Comparison of ENCODE assay signal across 8 mouse cellular contexts in genomic region chr4:147868450-147869031, GRCm38 (mm10). TPM values are rescaled to one million over a fixed set of nuclear protein-coding genes. Genes with fewer than 3 reads are reported as not detected.
DNase-seq lines count a peak whose midpoint lies in the region; ATAC-seq and TF ChIP-seq lines count a peak whose summit lies in the region.

Gene Miip, minus strand, starts transcription at chr4:147868816.
Gene Fv1, plus strand, starts transcription at chr4:147868979.

- H3K27ac ChIP-seq in ES-Bruce4 (ENCODE audit: insufficient read depth, low read length), result peak within 1 kb of the TSS; percentile 72; the same call in 1 of the 2 replicates
- H3K27ac ChIP-seq in forebrain, embryonic 14.5 days (ENCODE audit: low read depth, low read length), result peak within 1 kb of the TSS; percentile 65; the same call in 1 of the 2 replicates
- H3K27ac ChIP-seq in neural tube, embryonic 15.5 days (replicated peaks), result peak within 1 kb of the TSS; percentile 87

- no peak for TF ChIP-seq CTCF in ES-Bruce4 (IDR thresholded peaks at IDR 0.05; ENCODE audit: low read depth, low read length)

- peak within 1 kb of the TSS; percentile 98 for H3K4me3 ChIP-seq in ES-Bruce4 (ENCODE audit: low read depth, low read length)
- H3K4me3 ChIP-seq in forebrain, embryonic 14.5 days (ENCODE audit: low read depth, low read length), result peak within 1 kb of the TSS; percentile 69
- H3K4me3 ChIP-seq in neural tube, embryonic 15.5 days (replicated peaks), result peak within 1 kb of the TSS; percentile 90

- peak; percentile 78 for TF ChIP-seq POLR2A in ES-Bruce4 (IDR thresholded peaks at IDR 0.05; ENCODE audit: insufficient read depth, low read length)

- no peak for TF ChIP-seq EP300 in ES-Bruce4 (IDR thresholded peaks at IDR 0.05; ENCODE audit: insufficient read depth, low read depth, low read length)

- H3K27me3 ChIP-seq in ES-Bruce4 (ENCODE audit: control insufficient read depth, insufficient read depth, low read length, poor library complexity, severe bottlenecking), result no peaks in the 10 kb centered on the region
- H3K27me3 ChIP-seq in forebrain, embryonic 14.5 days (replicated peaks; ENCODE audit: control insufficient read depth, insufficient read depth, low read length), result no peaks in the 10 kb centered on the region
- H3K27me3 ChIP-seq in neural tube, embryonic 15.5 days (replicated peaks), result no peaks in the 10 kb centered on the region

- no peaks in the 10 kb centered on the region for H3K9me3 ChIP-seq in ES-Bruce4 (replicated peaks; ENCODE audit: control insufficient read depth, insufficient read depth, low read length, poor library complexity, severe bottlenecking)
- H3K9me3 ChIP-seq in forebrain, embryonic 14.5 days (replicated peaks; ENCODE audit: control insufficient read depth, low read length), result no peaks in the 10 kb centered on the region
- H3K9me3 ChIP-seq in neural tube, embryonic 15.5 days (replicated peaks), result no peaks in the 10 kb centered on the region

- H3K36me3 ChIP-seq in ES-Bruce4 (ENCODE audit: control insufficient read depth, insufficient read depth, low read length, poor library complexity, severe bottlenecking), result peaks cover 15% of the 10 kb centered on the region
- peaks cover 33% of the 10 kb centered on the region for H3K36me3 ChIP-seq in forebrain, embryonic 14.5 days (ENCODE audit: control insufficient read depth, insufficient read depth, low read length)
- peaks cover 28% of the 10 kb centered on the region for H3K36me3 ChIP-seq in neural tube, embryonic 15.5 days

- H3K4me1 ChIP-seq in ES-Bruce4 (ENCODE audit: control insufficient read depth, insufficient read depth, low read length), result no peaks in the 10 kb centered on the region
- H3K4me1 ChIP-seq in forebrain, embryonic 14.5 days (ENCODE audit: control insufficient read depth, insufficient read depth, low read length), result peaks cover 20% of the 10 kb centered on the region
- peaks cover 26% of the 10 kb centered on the region for H3K4me1 ChIP-seq in neural tube, embryonic 15.5 days

- peak; percentile 89 for DNase-seq in cerebellum, adult 11 months
- peak; percentile 99 for DNase-seq in forebrain, embryonic 14.5 days (ENCODE audit: low spot score)
- peak; percentile 92 for DNase-seq in heart, postnatal 14 days
- DNase-seq in layer of hippocampus, adult 11-12 months (ENCODE audit: low spot score), result peak; percentile 97
- DNase-seq in lung, adult 18-20 months, result peak; percentile 97 to 98
- DNase-seq in testis, postnatal 14 days (ENCODE audit: low spot score), result peak; percentile 94

- peak; percentile 98 for ATAC-seq in forebrain, embryonic 14.5 days
- ATAC-seq in neural tube, embryonic 15.5 days (ENCODE audit: low FRiP score), result peak; percentile 96

- under 1% methylated on average over 30 of the region's 30 CpGs for WGBS in forebrain, embryonic 14.5 days
- WGBS in neural tube, embryonic 15.5 days, result under 1% methylated on average over 30 of the region's 30 CpGs

- peak within 1 kb of the TSS; percentile 87 for H3K4me2 ChIP-seq in forebrain, embryonic 14.5 days (ENCODE audit: low read length)
- peak within 1 kb of the TSS; percentile 81 for H3K4me2 ChIP-seq in neural tube, embryonic 15.5 days

- H3K9ac ChIP-seq in ES-Bruce4 (ENCODE audit: low read depth, poor library complexity, severe bottlenecking), result peak within 1 kb of the TSS; percentile 81
- H3K9ac ChIP-seq in forebrain, embryonic 14.5 days (ENCODE audit: low read length), result peak within 1 kb of the TSS; percentile 76
- peak within 1 kb of the TSS; percentile 86 for H3K9ac ChIP-seq in neural tube, embryonic 15.5 days (replicated peaks)

- intact Hi-C loops in heart, postnatal 14 days (cut with DNase I), result no loop called here

RNA-seq across cellular contexts. Expression of gene Miip, which starts in this region (rescaled TPM):
- 48.8 and 56.3 TPM in 2 replicates for polyA plus RNA-seq in ES-Bruce4 (2011; ENCODE audit: insufficient read depth, insufficient read length, low read depth, missing spikeins)
- polyA plus RNA-seq in forebrain, embryonic 14.5 days (2014; fragmentation: Nextera tagmentation; extraction: Ambion mirVana), result 36.6 and 37.1 TPM in 2 replicates
- total RNA-seq in heart, postnatal 14 days (2021), result 1 to 10 TPM; 9.1 TPM
- 36.8 and 41.5 TPM in 2 replicates for polyA plus RNA-seq in neural tube, embryonic 15.5 days (2015; fragmentation: Nextera tagmentation; extraction: Ambion mirVana)

RNA-seq across cellular contexts. Expression of gene Fv1, which starts in this region (rescaled TPM):
- polyA plus RNA-seq in ES-Bruce4 (2011; ENCODE audit: insufficient read depth, insufficient read length, low read depth, missing spikeins), result 9.2 and 12.6 TPM in 2 replicates
- 9.5 and 10.2 TPM in 2 replicates for polyA plus RNA-seq in forebrain, embryonic 14.5 days (2014; fragmentation: Nextera tagmentation; extraction: Ambion mirVana)
- 10 to 100 TPM; 15.5 to 19.7 TPM for total RNA-seq in heart, postnatal 14 days (2021)
- 9.5 and 11.4 TPM in 2 replicates for polyA plus RNA-seq in neural tube, embryonic 15.5 days (2015; fragmentation: Nextera tagmentation; extraction: Ambion mirVana)

Comparison
In these comparisons a context has a peak if more than half of its experiments do, and no peak if none do; other contexts are left out.
1. Peak in every context shown above with its lines: DNase-seq, ATAC-seq, H3K4me3 ChIP-seq and H3K27ac ChIP-seq.